Mouse (Mus musculus) thymus, adult 2 months (tissue): ENCODE results near the gene Gpr39.

Experiments used
- CTCF ChIP-seq: fragments of 200-500 bp; IDR thresholded peaks from 2 replicates; pipeline ENCODE4 v1.5.1; 2012; ENCODE audit warnings: mild to moderate bottlenecking, control low read depth, low read length, moderate library complexity, borderline replicate concordance; ENCODE audit not compliant: control insufficient read depth, poor library complexity, insufficient read depth; ENCODE audit errors: extremely low read depth
- POLR2A ChIP-seq: fragments of 200-500 bp; IDR thresholded peaks from 2 replicates; pipeline ENCODE4 v1.6.1; 2012; ENCODE audit warnings: mild to moderate bottlenecking, low read length, control low read depth, moderate library complexity; ENCODE audit not compliant: control insufficient read depth, poor library complexity, insufficient read depth; ENCODE audit errors: extremely low read depth

DNA sequence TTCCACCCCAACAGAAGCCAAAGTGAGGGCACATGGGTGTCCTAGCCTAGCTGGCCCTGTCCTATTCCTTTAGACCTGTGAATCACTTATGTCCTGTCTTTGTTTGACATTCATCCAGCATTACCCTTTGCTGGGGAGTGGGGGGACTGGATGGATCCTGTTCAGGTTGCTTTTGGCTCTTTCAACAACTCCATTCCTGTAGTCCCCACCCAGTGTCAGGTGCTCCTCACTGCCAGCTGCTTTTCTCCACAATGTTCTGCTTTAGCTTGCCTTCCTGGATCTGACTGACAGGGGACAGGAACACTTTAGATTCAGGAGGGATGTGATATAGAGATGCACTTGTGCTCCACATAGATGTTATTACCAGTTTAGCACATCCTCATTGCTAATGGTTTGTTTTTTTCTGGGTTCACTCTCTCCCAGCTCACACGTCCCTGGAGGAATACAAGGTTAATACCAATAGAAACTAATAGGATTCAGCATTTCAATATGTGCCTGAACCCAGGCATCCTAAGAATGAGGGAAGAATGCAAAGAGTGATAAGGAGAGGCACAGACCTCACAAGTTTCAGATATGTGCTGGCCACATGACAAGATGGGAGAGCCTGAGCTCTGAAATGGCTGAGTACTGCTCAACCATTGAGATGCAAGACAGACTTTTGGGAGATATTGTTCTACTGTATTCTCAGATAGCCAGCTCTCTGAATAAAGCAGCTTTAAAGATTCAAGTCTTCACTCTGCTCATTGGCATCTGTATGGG, 23.8 kb upstream of the Gpr39 start:
- TF ChIP-seq CTCF = no peak
- TF ChIP-seq POLR2A = no peak
